Mouse (Mus musculus) small intestine, adult 2 months (tissue): ENCODE measurements at regions not wholly inside any gene's neighbourhood (a gene's known extent, or its start where the extent isn't known, plus 50 kb on each side); places are given as distances from the start of the nearest gene placed in this dataset.

ENCODE experiments used
- CTCF ChIP-seq: fragments of 200-500 bp; IDR thresholded peaks from 2 replicates; pipeline ENCODE4 v1.5.1; 2012; ENCODE audit warnings: low read depth, mild to moderate bottlenecking, control low read depth, inconsistent platforms, low read length, moderate library complexity, mixed read lengths; ENCODE audit not compliant: insufficient replicate concordance, insufficient read length; ENCODE audit errors: extremely low read depth
- POLR2A ChIP-seq: fragments of 200-500 bp; IDR thresholded peaks from 2 replicates; pipeline ENCODE4 v1.6.1; 2012; ENCODE audit warnings: low read depth, mild to moderate bottlenecking, control low read depth, inconsistent platforms, low read length, moderate library complexity

- TF ChIP-seq CTCF (no peak), POLR2A (no peak)
These were observed 1916.4 kb upstream of the Lrrc6 start for GRCm38 (mm10) chr15:68417142-68417541.
